Mouse (Mus musculus) cortical plate, adult 2 months (tissue): ENCODE results near the gene Hsf2bp.

Experiments
- CTCF ChIP-seq: fragments of 200-500 bp; IDR thresholded peaks from 2 replicates; pipeline ENCODE4 v1.5.1; 2011; ENCODE audit warnings: mild to moderate bottlenecking, control low read depth, low read length; ENCODE audit not compliant: insufficient read depth; ENCODE audit errors: extremely low read depth
- POLR2A ChIP-seq: fragments of 200-500 bp; IDR thresholded peaks from 2 replicates; pipeline ENCODE4 v1.6.1; 2011; ENCODE audit warnings: mild to moderate bottlenecking, low read length, control low read depth; ENCODE audit not compliant: insufficient read depth; ENCODE audit errors: extremely low read depth

DNA sequence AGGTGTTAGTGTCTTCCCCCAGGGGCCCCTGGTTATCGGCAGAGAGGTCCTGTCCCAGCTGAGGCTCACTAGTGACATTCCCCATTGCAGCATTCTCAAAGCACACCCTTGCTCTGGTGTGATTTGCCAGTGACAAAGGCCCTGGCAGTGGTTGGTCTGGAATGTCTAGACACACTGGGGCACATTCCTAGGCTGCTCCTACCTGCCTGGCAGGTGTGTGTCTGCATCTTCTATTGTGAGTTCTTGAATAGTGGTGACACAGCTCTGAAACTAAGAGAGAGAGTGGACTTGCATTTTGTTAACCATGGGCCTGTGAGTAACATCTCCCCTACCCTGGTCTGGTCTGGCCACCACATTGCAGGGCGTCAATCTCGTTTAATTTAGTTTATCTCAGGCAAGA is 139.4 kb downstream of the Hsf2bp start:
- no peak for TF ChIP-seq CTCF
- no peak for TF ChIP-seq POLR2A
